Mouse (Mus musculus) regulatory T cell (primary cell): Measurements from ENCODE around the gene Gm11492.

Source experiments
- in situ Hi-C: fragments of 300-600 bp; cut with MboI, MseI; formaldehyde crosslinking; loops from one replicate; pipeline ENCODE4 v1.15.1; 2025; ENCODE audit warnings: high pct_unique_total_duplicates

Gm11492 gene

DNA sequence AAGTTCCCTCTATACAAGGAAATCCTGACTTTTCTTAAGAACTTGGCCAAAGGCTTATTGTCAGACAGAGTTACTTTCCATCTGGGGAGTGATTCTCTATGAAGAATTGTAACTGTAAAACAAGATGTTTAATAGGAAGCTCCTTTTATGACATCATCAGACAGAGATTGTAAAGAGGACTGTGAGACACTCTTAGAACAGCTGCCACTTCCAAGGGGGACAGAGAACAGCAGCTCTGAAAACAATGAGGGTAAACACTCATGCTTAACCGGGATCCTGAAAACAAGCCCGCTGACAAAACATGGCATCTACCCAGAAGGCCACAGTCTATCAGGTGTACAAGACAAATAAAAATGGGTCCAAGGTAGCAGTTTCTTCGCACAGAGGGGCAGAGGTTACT, at the start of gene Gm11492:
Gene Gm11492 (plus strand): TSS at position 153 of the 400 bp plus-strand sequence.
- in situ Hi-C loops: loop anchor here (5.0 kb wide), 1 partner anchor 44 kb away; no protein-coding TSS in a partner anchor

DNA sequence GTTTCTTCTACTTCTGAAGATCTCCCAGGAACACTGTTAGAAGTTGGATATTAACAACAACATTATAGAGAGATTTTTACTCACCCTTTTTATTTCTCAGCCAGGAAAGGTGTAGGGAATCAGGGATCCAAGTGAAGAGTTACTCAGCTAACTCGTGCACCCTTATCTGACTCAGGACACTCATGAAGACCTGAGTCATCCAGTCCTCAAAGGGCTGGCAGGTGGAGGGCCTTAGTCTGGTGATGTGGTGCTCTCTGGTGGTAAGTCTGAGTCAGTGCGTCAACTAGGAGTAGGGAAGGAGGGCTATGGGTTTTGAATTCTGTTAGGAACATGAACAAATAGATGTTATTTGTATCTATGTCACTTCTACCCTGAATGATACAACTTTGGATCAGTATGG, 47.2 kb upstream of the Gm11492 start:
- in situ Hi-C loops: loop anchor here (5.0 kb wide), 1 partner anchor 37 kb away; no protein-coding TSS in a partner anchor

DNA sequence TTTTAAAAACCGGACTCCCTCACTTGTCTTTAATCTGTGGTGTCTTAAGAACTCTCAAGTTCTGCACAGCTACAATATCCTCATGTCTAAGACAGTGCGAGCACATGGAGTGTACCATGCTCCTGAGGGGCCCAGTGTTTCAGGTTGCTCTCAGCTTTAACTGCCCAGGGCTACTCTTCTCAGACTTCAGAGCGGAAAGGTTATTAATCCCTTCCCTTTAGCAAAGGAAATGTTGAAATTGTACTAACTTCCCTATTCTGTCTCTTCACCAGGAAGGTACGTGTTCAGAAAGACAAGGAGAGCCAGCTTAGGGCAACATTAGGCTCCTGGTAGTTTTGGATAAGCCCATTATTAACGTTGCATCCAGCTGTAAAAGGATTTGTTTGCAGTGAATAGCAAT, 43.0 kb upstream of the Gm11492 start:
- in situ Hi-C loops: loop anchor here (5.0 kb wide), 2 partner anchors 44 to 91 kb away; partner anchors contain the start of genes Gm11492 and Sept4

DNA sequence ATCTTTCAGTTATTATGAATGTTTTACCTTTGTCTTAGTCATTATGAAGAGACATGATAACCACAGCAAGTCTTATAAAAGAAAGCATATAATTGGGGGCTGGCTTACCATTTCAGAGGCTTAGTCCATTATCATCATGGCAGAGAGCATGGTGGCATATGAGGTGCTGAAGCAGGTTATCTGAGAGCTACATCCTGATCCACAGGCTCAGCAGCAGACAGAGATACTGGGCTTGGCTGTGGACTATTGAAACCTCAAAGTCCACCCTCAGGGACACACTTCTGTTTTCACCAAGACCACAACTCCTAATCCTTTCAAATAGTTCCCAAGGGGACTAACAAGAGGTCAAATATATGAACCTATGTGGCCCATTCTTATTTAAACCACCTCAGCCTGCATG, 42.5 kb upstream of the Gm11492 start:
- in situ Hi-C loops: loop anchor here (5.0 kb wide), 2 partner anchors 43 to 92 kb away; partner anchors contain the start of genes Gm11492 and Sept4

DNA sequence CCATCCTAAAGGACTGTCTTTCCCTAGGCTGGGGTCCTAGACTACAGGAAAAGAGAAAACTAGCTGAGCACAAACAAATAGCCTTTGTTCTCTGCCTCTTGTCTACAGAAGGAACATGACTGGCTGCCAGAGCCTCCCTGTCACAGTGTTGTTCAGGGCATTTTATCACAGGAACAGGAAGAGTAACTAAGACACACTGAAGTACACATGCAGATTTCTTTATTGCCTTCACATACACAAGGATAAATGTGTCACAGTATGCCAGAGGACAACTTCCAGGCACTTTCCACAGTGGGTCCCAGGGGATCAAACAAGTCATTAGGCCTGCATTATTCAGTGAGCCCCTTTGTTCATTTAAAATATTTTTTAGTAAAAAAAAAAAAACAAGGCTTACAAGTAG, 41.7 kb upstream of the Gm11492 start:
- in situ Hi-C loops: loop anchor here (5.0 kb wide), 2 partner anchors 43 to 92 kb away; partner anchors contain the start of genes Gm11492 and Sept4

DNA sequence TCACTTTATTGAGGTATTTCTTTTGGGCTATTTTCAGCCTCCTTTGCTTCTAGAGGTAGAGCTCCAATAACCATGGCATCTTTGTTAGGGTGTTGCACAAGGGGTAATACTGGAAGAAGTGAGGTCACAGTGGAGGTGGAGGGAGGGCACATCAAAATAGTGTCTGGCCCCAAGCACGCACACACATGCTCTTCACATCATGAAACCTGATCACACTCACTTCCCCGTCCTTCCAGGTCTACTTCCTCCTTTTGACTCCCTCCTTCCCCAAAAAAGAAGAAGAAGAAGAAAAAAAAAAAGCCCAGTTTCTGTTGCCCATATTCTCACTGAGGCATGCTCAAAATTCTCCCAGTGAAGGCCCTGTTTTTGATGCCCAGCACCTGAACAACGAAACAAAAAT, 39.1 kb upstream of the Gm11492 start:
- in situ Hi-C loops: no loop called here

DNA sequence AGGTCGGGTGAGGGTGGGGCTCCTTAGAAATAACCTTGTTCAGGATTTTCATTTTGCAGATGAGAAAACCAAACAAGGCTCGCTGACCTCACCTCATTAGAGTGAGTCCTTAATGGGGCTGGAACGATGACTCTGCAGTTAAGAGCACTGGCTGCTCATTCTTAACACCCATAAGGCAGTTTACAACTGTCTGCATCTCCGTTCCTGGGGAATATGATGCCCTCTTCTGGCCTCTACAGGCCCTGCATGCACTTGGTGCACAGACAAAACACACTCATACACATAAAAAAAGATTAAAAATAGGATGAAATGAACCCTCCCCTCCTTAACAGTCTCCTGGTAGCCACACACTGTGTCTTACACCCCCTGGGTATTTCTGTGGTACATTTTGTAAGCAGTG, 38.5 kb upstream of the Gm11492 start:
- in situ Hi-C loops: no loop called here

DNA sequence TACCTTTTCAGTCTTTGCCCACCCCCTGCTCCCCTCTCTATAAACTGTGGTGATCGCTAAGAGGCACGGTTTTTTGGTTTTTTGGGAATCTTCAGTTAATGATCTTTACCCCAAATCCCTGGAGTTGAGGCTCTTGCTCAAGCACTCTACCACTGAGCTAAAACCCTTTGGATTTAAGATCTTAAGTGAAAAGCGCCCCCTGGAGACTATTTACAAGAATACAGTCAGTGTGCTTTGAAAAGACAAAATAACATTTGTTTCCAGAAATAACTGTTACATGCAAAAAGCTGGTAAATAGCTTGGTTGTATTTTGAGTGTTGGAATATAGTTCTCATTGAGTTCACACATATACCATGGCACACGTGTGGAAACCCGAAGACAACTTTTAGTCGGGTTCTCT, 34.8 kb upstream of the Gm11492 start:
- in situ Hi-C loops: no loop called here

DNA sequence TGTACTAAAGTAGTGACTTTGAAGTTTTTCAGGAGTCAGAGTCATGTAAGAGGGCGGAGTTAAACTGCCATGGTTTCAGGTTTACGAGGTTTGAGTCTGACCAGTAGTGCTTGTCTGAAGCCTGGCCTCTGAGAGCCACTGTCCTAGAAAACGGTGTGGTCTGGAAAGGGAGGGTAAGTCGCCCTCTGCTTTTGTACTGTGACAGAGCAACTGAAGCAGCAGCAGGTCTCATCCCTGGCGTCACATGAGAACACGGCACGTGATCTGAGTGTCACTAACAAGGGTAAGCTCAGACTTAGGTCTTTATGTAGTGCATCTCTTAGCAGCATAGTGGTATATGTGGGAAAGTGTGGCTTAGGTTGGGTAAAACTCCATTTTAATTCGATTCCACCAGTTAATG, 24.2 kb upstream of the Gm11492 start:
- in situ Hi-C loops: no loop called here

DNA sequence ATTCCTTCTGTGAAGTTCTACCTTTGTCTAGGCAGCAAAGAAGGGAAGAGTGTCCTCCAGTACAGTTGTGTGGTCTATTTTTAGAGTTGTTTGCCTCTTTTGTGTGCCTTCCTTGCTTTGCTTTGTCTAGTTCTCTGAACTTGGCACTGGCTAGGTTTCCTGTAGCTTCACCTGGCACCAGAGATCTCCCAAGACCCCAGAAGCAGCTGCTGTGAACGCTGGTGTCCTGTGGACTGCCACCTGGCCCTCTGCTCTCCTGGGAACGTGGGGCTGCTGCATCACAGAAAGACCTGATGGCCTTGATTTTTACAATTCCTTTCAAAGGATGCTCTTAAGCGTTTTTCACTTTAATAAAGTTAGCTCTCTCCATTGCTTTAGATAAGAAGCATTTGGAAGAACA, 23.5 kb upstream of the Gm11492 start:
- in situ Hi-C loops: no loop called here

DNA sequence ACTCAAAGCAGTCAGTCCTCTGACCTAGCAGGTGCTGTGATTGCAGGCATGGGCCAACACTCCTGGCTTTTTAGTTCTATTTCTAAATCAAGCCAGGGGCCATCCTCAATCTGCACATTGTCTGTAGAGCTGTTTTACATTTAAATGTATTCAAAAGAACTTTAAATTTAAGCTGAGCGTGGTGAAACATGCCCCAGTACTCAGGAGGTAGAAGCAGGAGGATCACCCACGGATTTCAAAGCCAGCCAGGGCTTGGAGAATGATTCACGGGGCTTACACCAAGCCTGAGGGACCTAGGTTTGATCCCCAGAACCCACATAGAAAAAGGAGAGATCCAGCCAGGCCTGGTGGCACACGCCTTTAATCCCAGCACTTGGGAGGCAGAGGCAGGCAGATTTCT, 13.1 kb upstream of the Gm11492 start:
- in situ Hi-C loops: no loop called here

DNA sequence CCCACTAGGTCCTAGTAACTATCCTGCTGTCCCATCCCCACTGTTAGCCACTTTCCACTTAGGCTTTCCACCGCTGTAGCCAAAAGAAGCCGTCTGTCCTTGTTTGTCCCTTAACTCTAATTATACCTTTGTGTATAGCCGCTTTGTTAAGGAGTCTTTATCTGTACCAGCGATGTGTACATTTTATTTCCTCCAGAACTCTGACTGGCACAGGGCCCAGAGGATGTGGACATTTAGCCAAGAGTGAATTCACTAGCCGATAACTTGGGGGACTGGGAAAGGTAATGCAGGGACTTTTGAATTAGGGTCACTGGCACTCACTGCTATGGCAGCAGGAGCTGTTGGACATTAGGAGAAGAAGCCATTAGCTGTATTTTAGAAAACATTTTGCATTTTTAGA, 12.1 kb upstream of the Gm11492 start:
- in situ Hi-C loops: no loop called here

DNA sequence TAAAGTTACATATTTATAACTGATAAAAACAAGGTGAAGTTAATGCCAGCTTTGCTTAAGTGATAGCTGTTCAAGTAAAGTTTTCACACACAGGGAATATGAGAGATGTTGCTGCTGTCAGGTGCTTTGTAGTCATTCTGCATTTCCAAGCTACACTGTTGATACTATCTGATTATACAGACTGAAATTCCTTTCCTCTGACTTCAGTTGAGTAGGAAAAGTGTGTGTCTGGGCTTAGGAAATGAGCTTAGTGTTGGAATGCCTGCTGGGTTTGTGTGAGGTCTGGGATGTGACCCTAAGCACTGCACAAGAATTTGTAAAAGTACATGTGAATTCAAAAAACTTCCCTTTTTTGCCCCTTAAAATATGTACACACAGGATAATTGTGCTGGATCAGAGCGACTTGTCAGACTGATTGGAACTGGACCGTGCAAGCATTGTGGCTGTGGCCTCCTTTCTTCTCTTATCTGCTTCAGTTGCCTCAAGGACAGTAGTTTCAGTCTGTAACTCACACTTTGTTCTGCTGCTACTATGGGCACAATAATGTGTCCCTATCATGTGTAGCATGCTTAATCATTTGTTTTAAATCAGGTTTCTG, 11.2 kb upstream of the Gm11492 start:
- in situ Hi-C loops: no loop called here

DNA sequence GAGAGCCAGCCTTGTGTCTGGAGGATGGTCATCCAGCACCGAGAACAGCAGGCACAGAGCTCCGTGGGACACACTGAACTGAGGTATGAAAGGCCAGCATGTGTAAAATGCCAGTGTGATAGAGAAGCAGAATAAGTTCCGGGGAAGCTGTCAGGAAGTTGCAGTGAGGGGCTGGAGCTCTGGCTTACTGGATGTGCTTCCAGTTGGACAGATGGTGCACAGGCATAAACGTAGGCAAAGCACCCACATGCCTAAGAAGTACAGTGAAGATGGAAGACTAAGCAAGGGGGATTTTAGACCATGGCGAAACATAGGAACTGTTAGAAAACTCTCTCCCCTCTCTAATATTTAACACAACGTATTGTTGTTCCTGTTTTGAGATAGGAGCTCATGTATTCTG, 5.2 kb upstream of the Gm11492 start:
- in situ Hi-C loops: no loop called here

DNA sequence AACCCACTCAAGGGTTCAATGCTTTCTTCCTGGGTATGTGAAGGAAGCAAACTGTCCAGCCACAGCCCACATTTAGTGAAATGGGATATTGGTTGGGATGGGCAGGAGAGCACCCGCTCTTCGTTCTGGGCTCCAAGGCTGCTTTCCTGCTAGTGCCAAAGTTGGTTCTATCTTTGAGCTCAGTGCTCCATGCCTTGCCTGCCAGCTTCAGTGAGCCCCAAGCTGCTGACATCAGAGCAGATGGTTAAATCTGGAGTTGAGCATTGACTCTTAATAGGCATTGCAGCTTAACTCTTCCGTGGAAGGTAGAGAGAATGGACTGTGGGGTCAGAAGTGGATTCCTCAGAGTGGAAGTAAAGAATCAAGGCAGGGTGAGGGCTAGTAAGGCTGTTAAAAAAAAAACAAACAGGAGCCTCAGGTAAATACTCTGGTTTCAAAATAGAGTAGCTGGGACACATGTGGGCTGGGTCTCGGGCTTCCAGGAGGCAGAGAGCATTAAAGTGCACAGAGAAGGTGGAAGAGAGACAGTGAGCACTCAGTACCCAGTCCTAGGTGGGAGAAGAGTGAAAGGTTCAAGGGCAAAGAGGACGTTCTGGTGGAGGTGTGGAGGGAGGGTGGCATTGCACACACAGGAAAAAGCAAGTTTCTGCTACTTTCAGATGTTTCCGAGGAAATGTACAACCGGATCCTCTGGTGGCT, 2.0 kb downstream of the Gm11492 start, which contains the start of gene Sept4:
Gene Sept4 (plus strand): TSS at position 649 of the 699 bp plus-strand sequence.
- in situ Hi-C loops: loop anchor here (5.0 kb wide), 1 partner anchor 46 kb away; no protein-coding TSS in a partner anchor

DNA sequence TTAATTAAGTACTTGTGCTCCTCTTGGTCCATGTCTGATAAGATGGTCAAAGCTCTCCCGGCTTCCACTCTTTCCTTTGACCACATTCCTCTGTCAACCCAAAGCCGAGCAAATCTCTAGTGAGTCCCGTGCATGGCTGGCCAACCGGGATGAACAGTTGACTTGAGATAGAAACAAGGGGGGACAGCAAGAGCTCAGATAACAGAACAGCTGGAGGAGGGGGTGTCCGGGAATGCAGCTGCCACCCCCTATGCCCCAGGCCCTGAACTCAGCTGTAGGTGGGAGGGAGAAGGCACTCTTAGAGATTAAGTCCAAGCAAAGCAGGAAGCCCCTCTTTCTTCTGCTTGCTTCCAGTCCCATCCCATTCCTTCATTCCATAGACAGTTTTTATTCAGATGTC, 4.3 kb downstream of the Gm11492 start:
- in situ Hi-C loops: no loop called here

DNA sequence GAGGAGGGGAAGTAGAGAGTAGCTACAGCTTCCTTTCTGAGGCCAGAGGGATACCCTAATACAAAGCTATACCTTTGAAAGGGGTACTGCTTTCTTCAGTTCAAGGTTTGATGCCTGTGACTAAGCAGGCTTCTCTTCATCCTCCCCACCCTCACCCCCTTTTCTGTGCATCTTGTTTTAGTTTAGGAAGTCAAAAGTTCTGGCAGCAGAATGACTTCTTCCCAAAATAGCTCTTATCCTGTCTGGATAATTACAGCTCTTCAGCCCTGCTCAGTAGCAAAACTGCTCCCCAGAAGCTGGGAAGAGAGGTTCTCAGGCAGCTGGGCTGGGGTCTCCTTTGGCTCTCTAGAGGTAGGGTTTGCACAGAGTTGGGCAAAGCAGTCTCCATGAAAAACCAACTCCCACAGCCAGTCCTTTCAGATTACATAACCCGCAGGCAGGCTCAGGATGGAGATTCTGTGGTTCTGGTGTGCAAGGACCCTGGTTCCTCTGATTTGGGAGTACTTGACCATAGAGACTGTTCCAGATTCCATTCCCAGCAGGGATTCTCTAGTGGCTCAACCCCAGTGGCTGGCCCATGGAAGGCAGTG, 5.0 kb downstream of the Gm11492 start:
- in situ Hi-C loops: no loop called here

DNA sequence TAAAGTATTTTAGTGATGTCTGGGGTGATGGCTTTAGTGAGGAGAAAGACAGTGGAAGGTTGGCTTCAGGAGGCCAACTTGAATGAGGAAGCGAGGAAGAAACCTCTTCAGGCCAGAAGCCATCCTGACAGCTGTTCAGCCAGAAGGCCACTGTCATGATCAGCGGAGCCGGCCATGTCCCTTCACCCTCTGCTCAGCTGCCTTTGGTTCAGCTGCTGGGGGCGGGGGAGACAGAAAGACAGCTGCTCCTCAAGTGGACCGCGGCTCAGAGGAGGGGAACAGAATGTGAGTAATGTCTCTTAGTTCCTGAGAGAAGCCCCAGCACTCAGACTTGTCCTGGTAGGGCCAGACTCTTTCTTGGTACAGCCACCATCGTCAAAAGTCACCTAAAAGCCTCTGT, 7.3 kb downstream of the Gm11492 start:
- in situ Hi-C loops: no loop called here

DNA sequence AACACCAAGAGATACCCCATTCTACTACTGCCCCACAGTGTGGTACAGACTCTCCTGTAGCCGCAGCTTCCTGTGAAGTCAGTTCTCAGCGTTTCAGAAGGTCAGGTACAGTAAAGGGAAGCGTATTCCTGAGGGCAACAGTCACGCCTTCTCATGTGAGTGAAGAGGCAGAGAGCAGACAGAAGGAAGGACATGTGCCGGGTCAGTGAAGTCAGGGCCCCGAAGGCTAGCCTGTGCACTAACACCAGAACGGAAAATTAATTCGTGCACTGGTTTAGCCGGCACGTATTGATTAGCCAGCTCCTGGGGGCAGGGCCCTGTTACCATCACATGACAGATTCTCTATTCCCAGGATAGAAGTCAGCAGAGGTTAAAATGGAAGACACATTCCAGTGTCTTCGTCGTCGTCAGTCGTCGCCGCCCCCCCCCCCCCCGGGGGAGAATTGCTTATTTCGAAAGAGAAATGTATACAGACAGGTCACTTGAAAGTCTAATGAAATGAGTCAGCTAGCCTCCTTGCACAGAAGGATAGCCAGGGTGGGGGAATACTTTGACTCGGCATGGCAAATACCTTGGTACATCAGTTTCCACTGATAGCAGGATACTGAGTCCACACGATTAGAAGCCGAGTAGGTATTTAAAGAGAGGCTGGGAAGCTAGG, 8.2 kb downstream of the Gm11492 start:
- in situ Hi-C loops: no loop called here

DNA sequence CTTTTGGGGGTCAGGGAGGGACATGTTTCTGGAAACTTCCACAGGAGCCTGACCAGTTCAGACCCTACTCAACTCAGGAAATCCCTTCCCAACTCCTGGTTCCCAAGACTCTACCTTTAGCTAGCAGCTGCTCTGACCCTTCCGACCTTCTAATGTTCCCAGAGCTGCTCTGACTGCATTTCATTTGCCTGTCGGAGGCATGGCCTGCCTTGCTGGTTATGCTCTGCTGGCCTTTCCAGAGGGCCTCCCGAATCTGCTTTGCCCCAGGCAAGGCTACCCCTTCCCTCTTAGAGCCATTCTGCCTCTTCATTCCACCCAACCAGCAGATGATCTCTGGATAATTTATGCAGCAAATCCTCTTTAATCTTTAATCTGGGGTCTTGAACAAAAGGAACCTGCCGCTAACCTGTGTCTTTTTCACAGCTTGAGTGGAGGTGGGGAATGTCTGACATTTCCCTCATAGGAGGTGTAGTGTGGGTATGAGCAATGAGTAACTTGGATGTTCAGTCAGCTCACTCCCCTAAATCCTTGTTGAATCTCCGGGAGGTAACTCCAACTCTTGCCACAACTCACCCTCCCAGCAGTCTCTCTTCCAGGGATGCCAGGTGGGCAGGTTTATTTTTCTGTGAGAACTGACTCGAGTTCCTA, 11.3 kb downstream of the Gm11492 start:
- in situ Hi-C loops: no loop called here

DNA sequence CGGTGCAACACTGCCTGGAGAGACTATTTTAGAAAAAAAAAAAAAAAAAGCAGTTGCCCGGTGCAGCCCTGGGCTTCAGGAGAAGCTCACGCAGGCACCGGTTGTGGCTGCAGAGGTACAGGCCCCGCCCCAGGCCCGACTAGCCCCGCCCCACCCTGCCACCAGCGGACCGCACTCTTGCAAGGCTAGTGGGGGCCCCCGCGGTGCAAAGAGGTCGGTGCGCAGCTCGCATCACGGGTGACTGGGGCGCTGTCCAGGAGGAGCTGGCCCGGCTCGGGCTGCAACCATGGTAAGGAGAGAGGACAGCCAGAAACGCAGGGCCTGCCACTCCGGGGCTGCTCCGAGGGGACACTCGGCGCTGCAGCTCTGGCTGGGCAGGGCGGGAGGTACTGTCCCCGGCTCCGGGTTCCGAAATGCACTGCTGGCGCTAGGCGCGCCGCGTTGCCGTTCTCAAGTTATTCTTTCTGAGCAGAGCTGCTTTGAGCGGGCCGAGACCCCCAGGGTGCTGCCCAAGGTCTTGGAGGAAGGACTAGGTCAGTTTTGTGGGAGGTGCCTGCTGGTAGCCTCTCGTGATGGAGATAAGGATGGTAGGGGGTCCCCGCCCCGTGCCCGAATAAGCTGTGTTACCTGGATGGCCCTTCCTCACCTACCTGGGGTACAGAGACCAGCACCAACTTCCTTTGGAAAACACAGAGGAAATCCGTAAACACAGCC, 12.0 kb downstream of the Gm11492 start:
- in situ Hi-C loops: no loop called here
